Mouse (Mus musculus) induced T-regulatory cell, adult 2 months (primary cell): ENCODE results near the gene Inpp5a.

Experiments used
- DNase-seq: peaks from one replicate; pipeline ENCODE4 v3.0.0-alpha.2; 2012; ENCODE audit warnings: low read depth

Inpp5a gene

GRCm38 (mm10) chr7:139388670-139389212 lies at the start of gene Inpp5a:
Gene Inpp5a, plus strand, starts transcription at chr7:139389109.
- DNase-seq, result peak; percentile 99

- DNase-seq, result no peak
Measured at GRCm38 (mm10) chr7:139339184-139339583, 49.7 kb upstream of the Inpp5a start.

- no peak for DNase-seq
Measured at GRCm38 (mm10) chr7:139341020-139341660, 47.8 kb upstream of the Inpp5a start.

- no peak for DNase-seq
Measured at GRCm38 (mm10) chr7:139342809-139343208, 46.1 kb upstream of the Inpp5a start.

GRCm38 (mm10) chr7:139347051-139347450 lies 41.9 kb upstream of the Inpp5a start:
- no peak for DNase-seq

- no peak for DNase-seq
Measured at GRCm38 (mm10) chr7:139350606-139351005, 38.3 kb upstream of the Inpp5a start.

- DNase-seq, result no peak
Measured at GRCm38 (mm10) chr7:139354370-139355139, 34.4 kb upstream of the Inpp5a start.

- no peak for DNase-seq
Measured at GRCm38 (mm10) chr7:139357043-139357442, 31.9 kb upstream of the Inpp5a start.

- no peak for DNase-seq
Measured at GRCm38 (mm10) chr7:139359906-139360305, 29.0 kb upstream of the Inpp5a start.

GRCm38 (mm10) chr7:139360890-139361559 lies 27.9 kb upstream of the Inpp5a start:
- no peak for DNase-seq

- no peak for DNase-seq
Measured at GRCm38 (mm10) chr7:139361799-139362198, 27.1 kb upstream of the Inpp5a start.

- no peak for DNase-seq
Measured at GRCm38 (mm10) chr7:139362514-139362913, 26.4 kb upstream of the Inpp5a start.

GRCm38 (mm10) chr7:139363281-139364004 lies 25.5 kb upstream of the Inpp5a start:
- no peak for DNase-seq

GRCm38 (mm10) chr7:139364005-139364557 lies 24.8 kb upstream of the Inpp5a start:
- no peak for DNase-seq

- no peak for DNase-seq
Measured at GRCm38 (mm10) chr7:139364936-139365830, 23.7 kb upstream of the Inpp5a start.

- DNase-seq, result no peak
Measured at GRCm38 (mm10) chr7:139366131-139366530, 22.8 kb upstream of the Inpp5a start.

- no peak for DNase-seq
Measured at GRCm38 (mm10) chr7:139366549-139366948, 22.4 kb upstream of the Inpp5a start.

- no peak for DNase-seq
Measured at GRCm38 (mm10) chr7:139368218-139368617, 20.7 kb upstream of the Inpp5a start.

- no peak for DNase-seq
Measured at GRCm38 (mm10) chr7:139368722-139369380, 20.1 kb upstream of the Inpp5a start.

GRCm38 (mm10) chr7:139369501-139370088 lies 19.3 kb upstream of the Inpp5a start:
- DNase-seq, result no peak
